23 mouse cellular contexts compared by ENCODE assay signal in the genomic region with DNA sequence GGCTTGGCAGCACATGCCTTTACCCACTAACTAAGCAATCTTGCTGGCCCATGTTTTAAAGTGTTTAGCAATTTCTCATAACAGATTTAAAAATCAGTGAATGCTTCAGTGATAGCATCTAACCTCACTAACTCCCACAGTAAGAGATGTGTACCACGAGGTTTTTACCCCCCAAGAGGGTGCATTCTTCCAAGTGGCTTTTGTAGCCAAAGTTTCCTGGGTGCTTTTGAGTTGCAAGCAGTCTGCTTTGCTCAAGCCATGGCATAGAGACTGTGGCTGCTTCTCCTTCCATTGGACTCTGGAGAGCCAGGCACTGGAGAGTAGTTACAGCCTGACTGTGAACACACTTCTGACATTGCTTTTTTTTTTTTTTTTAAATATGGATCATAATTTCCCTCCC. TPM values are rescaled to one million over a fixed set of nuclear protein-coding genes. Genes with fewer than 3 reads are reported as not detected.
"Had no signal": no experiment of that assay in that cellular context is flagged by ENCODE, and none has a peak within 500 bp of the region (broad histone marks: within the 10 kb centered on the region; RNA-seq: fewer than 3 reads in every experiment).

No protein-coding gene starts in this region.

- ATAC-seq: liver, embryonic 12.5 days; liver, postnatal 0 days; lung, postnatal 0 days; midbrain, embryonic 13.5 days; midbrain, embryonic 15.5 days; midbrain, embryonic 16.5 days had no signal

- DNase-seq: left cerebral cortex, postnatal 4 days; liver; liver, embryonic 13.5 days; liver, postnatal 0 days; lung, adult 18-20 months; lung, adult 2 months; lung, embryonic 14.5 days; lung, postnatal 10 days; lung, postnatal 14 days; lung, postnatal 36 days; midbrain, embryonic 14.5 days had no signal

- H3K27me3 ChIP-seq: limb, embryonic 12.5 days; limb, embryonic 13.5 days; limb, embryonic 15.5 days; liver, embryonic 12.5 days; liver, embryonic 13.5 days; liver, embryonic 15.5 days; lung, embryonic 15.5 days; midbrain, embryonic 12.5 days; midbrain, embryonic 13.5 days; midbrain, embryonic 15.5 days had no signal

RNA-seq across cellular contexts. Expression of a gene that starts 29.3 kb away (rescaled TPM):
- polyA plus RNA-seq: macrophage had no signal
